Mouse (Mus musculus): Measurements from ENCODE around the gene Nup98. TPM values are rescaled to one million over a fixed set of nuclear protein-coding genes. Genes with fewer than 3 reads are reported as not detected.

Nup98 gene
- polyA plus RNA-seq, 1 experiment = 16.1 TPM

DNA sequence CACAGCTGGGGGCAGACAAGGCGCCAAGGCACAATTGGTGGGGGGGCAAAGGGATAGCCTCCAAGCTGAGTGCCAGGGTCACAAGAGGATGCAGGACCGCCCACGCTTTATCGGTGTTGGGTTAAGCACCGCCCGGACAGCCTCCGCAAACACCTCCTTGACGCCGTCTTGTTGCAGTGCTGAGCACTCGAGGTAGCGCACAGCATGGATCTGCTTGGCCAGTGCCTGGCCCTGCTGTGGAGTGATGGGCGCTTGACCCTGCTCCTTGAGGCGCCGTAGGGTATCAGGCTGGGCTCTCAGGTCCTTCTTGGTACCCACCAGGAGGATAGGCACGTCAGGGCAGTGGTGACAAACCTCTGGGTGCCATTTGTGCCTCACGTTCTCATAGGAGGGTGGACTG, 29.6 kb upstream of the Nup98 start:
- no peak overlapping the region for H3K4me3 ChIP-seq
- no peak overlapping the region for H3K4me2 ChIP-seq (ENCODE audit: low read depth)
- no peaks in the 10 kb centered on the region for H3K27me3 ChIP-seq (ENCODE audit: control insufficient read depth, insufficient read depth, insufficient read length)
- TF ChIP-seq USF1 (IDR thresholded peaks at IDR 0.05; ENCODE audit: low read depth) = no peak
- TF ChIP-seq E2F4 (IDR thresholded peaks at IDR 0.05; ENCODE audit: insufficient read depth) = no peak
- TF ChIP-seq TCF3 (IDR thresholded peaks at IDR 0.05; ENCODE audit: insufficient read length, low read depth) = no peak
- no peak for TF ChIP-seq CEBPB (IDR thresholded peaks at IDR 0.05; ENCODE audit: insufficient read depth, poor library complexity, severe bottlenecking)
- no peak for TF ChIP-seq SRF (IDR thresholded peaks at IDR 0.05; ENCODE audit: control insufficient read depth, insufficient read length, low read depth)
- TF ChIP-seq MYOD1 (IDR thresholded peaks at IDR 0.05; ENCODE audit: control insufficient read depth in 1 of 3, insufficient read length in 2 of 3, low read depth in 2 of 3) = no peak
- TF ChIP-seq REST (IDR thresholded peaks at IDR 0.05; ENCODE audit: insufficient read depth, insufficient read length) = no peak
- TF ChIP-seq POLR2AphosphoS2 (IDR thresholded peaks at IDR 0.05; ENCODE audit: insufficient read length, low read depth) = no peak
- TF ChIP-seq MAX (IDR thresholded peaks at IDR 0.05; ENCODE audit: low read depth) = no peak
- TF ChIP-seq POLR2A (IDR thresholded peaks at IDR 0.05; ENCODE audit: insufficient read length, low read depth) = no peak
- no peak for TF ChIP-seq TCF12 (IDR thresholded peaks at IDR 0.05; ENCODE audit: insufficient read depth, poor library complexity, severe bottlenecking)
- TF ChIP-seq MYOG (IDR thresholded peaks at IDR 0.05; ENCODE audit: control insufficient read depth in 1 of 3, insufficient read depth in 1 of 3, insufficient read length in 2 of 3, low read depth in 2 of 3) = no peak
- H3K79me2 ChIP-seq (ENCODE audit: control insufficient read depth, insufficient read depth) = peaks cover 31% of the 10 kb centered on the region
- no peak overlapping the region for H3ac ChIP-seq (ENCODE audit: control insufficient read depth, insufficient read length)
- peaks cover 10% of the 10 kb centered on the region for H3K36me3 ChIP-seq (ENCODE audit: control insufficient read depth, insufficient read depth)

DNA sequence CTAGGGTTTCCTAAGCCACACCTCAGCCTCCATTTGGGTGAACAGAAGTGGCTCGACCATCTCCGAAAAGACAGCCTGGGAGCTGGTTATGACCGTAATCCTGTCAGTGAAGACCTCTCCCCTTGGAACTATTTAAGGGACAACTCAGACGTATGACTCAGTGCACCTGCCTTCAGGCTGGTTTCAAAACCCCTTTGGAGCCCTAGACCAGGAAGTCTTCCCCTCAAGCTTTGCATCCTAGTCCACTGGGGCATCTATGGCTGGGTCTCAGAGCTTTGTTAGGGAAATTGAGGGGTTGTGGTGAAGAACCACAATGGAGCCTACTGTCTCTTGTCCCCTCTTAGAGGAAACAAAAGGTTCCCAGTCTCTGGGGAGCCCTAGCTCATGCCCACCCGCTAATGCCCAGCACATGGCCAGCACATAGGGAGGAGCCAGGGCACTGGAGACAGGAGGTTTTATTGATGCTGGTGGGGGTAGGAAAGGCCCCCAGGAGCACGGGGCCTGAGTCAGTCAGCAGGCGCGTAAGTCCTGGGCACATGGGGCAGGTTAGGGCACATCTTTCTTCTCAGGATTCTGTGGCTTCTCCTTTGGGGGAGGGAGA, 28.8 kb upstream of the Nup98 start:
- H3K79me2 ChIP-seq (ENCODE audit: control insufficient read depth, insufficient read depth) = peaks cover 23% of the 10 kb centered on the region
- no peak overlapping the region for H3K4me3 ChIP-seq
- no peaks in the 10 kb centered on the region for H3K27me3 ChIP-seq (ENCODE audit: control insufficient read depth, insufficient read depth, insufficient read length)
- H3K4me2 ChIP-seq (ENCODE audit: low read depth) = no peak overlapping the region
- no peak for TF ChIP-seq SRF (IDR thresholded peaks at IDR 0.05; ENCODE audit: control insufficient read depth, insufficient read length, low read depth)
- H3ac ChIP-seq (ENCODE audit: control insufficient read depth, insufficient read length) = no peak overlapping the region
- H3K36me3 ChIP-seq (ENCODE audit: control insufficient read depth, insufficient read depth) = peaks cover 10% of the 10 kb centered on the region

DNA sequence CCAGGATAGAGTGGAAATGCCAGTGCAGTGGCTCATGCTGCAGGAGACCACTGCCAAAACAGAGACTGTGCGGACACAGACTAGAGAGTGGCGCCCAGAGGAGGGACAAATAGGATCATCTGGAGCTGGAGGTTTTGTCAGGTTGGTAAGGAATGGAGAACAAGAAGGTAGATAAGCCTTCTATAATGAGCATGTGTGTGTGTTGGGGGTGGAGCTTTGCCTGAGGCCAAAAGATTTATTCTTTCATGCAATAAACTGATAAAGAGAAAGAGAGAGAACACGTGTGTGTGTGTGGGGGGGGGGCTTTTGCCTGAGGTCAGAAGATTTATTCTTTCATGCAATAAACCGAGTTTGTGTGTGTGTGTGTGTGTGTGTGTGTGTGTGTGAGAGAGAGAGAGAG, 23.1 kb upstream of the Nup98 start:
- no peak overlapping the region for H3K4me3 ChIP-seq
- TF ChIP-seq SRF (IDR thresholded peaks at IDR 0.05; ENCODE audit: control insufficient read depth, insufficient read length, low read depth) = no peak
- TF ChIP-seq CEBPB (IDR thresholded peaks at IDR 0.05; ENCODE audit: insufficient read depth, poor library complexity, severe bottlenecking) = no peak
- no peak for TF ChIP-seq MAX (IDR thresholded peaks at IDR 0.05; ENCODE audit: low read depth)
- H3K36me3 ChIP-seq (ENCODE audit: control insufficient read depth, insufficient read depth) = peaks cover 4% of the 10 kb centered on the region
- no peak overlapping the region for H3ac ChIP-seq (ENCODE audit: control insufficient read depth, insufficient read length)
- H3K4me2 ChIP-seq (ENCODE audit: low read depth) = no peak overlapping the region
- H3K79me2 ChIP-seq (ENCODE audit: control insufficient read depth, insufficient read depth) = no peaks in the 10 kb centered on the region
- H3K27me3 ChIP-seq (ENCODE audit: control insufficient read depth, insufficient read depth, insufficient read length) = no peaks in the 10 kb centered on the region

GRCm38 (mm10) chr7:102229814-102230213, 19.8 kb upstream of the Nup98 start:
- Histone ChIP-seq H3K4me3 (no peak overlapping the region), H3K36me3 (ENCODE audit: control insufficient read depth, insufficient read depth) (no peaks in the 10 kb centered on the region), H3K27me3 (ENCODE audit: control insufficient read depth, insufficient read depth, insufficient read length) (no peaks in the 10 kb centered on the region), H3K4me2 (ENCODE audit: low read depth) (no peak overlapping the region), H3ac (ENCODE audit: control insufficient read depth, insufficient read length) (no peak overlapping the region), H3K79me2 (ENCODE audit: control insufficient read depth, insufficient read depth) (no peaks in the 10 kb centered on the region)
- TF ChIP-seq MYOG (IDR thresholded peaks at IDR 0.05; ENCODE audit: control insufficient read depth in 1 of 3, insufficient read depth in 1 of 3, insufficient read length in 2 of 3, low read depth in 2 of 3) = no peak
- TF ChIP-seq SRF (IDR thresholded peaks at IDR 0.05; ENCODE audit: control insufficient read depth, insufficient read length, low read depth) = no peak
- no peak for TF ChIP-seq CEBPB (IDR thresholded peaks at IDR 0.05; ENCODE audit: insufficient read depth, poor library complexity, severe bottlenecking)
- TF ChIP-seq TCF12 (IDR thresholded peaks at IDR 0.05; ENCODE audit: insufficient read depth, poor library complexity, severe bottlenecking) = no peak
- TF ChIP-seq MAX (IDR thresholded peaks at IDR 0.05; ENCODE audit: low read depth) = no peak
- TF ChIP-seq MYOD1 (IDR thresholded peaks at IDR 0.05; ENCODE audit: control insufficient read depth in 1 of 3, insufficient read length in 2 of 3, low read depth in 2 of 3) = no peak
- no peak for TF ChIP-seq REST (IDR thresholded peaks at IDR 0.05; ENCODE audit: insufficient read depth, insufficient read length)
- no peak for TF ChIP-seq USF1 (IDR thresholded peaks at IDR 0.05; ENCODE audit: low read depth)
- no peak for TF ChIP-seq POLR2AphosphoS2 (IDR thresholded peaks at IDR 0.05; ENCODE audit: insufficient read length, low read depth)
- no peak for TF ChIP-seq POLR2A (IDR thresholded peaks at IDR 0.05; ENCODE audit: insufficient read length, low read depth)
- TF ChIP-seq TCF3 (IDR thresholded peaks at IDR 0.05; ENCODE audit: insufficient read length, low read depth) = no peak
- no peak for TF ChIP-seq E2F4 (IDR thresholded peaks at IDR 0.05; ENCODE audit: insufficient read depth)

DNA sequence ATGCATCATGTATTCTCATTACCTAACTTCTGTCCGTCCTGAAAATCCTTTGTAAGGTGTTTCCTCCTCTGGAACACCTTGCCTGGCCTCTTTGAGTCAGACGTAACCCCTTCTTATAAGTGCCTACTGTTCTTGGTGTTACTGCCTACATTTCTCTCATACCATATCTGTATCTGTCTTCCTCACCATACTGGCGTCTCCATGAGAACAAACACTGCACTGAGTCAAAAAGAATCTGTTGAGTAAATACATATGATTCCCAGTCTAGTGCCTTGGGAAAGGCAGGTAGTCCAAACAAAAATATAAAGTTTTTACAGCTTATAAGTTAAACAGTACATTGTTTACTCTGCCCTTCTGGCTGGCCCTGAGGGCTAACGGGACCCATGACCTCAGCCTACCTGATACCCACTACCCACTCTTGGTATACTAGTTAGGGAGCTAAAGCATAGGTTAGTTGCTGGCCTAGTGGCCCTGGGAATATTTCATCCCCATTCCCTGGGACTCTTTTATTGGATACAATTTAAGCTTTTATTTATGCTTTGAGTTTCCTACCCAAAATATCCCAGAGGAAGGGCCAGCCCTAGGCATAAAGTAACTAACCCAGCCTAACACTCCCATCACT, 18.2 kb upstream of the Nup98 start:
- H3K27me3 ChIP-seq (ENCODE audit: control insufficient read depth, insufficient read depth, insufficient read length) = no peaks in the 10 kb centered on the region
- H3K36me3 ChIP-seq (ENCODE audit: control insufficient read depth, insufficient read depth) = no peaks in the 10 kb centered on the region
- H3K4me2 ChIP-seq (ENCODE audit: low read depth) = no peak overlapping the region
- no peak overlapping the region for H3ac ChIP-seq (ENCODE audit: control insufficient read depth, insufficient read length)
- TF ChIP-seq REST (IDR thresholded peaks at IDR 0.05; ENCODE audit: insufficient read depth, insufficient read length) (no peak), TCF12 (IDR thresholded peaks at IDR 0.05; ENCODE audit: insufficient read depth, poor library complexity, severe bottlenecking) (no peak), USF1 (IDR thresholded peaks at IDR 0.05; ENCODE audit: low read depth) (no peak), SRF (IDR thresholded peaks at IDR 0.05; ENCODE audit: control insufficient read depth, insufficient read length, low read depth) (no peak), E2F4 (IDR thresholded peaks at IDR 0.05; ENCODE audit: insufficient read depth) (no peak), MYOD1 (IDR thresholded peaks at IDR 0.05; ENCODE audit: control insufficient read depth in 1 of 3, insufficient read length in 2 of 3, low read depth in 2 of 3) (no peak), POLR2AphosphoS2 (IDR thresholded peaks at IDR 0.05; ENCODE audit: insufficient read length, low read depth) (no peak), POLR2A (IDR thresholded peaks at IDR 0.05; ENCODE audit: insufficient read length, low read depth) (no peak), CEBPB (IDR thresholded peaks at IDR 0.05; ENCODE audit: insufficient read depth, poor library complexity, severe bottlenecking) (no peak), MAX (IDR thresholded peaks at IDR 0.05; ENCODE audit: low read depth) (no peak), TCF3 (IDR thresholded peaks at IDR 0.05; ENCODE audit: insufficient read length, low read depth) (no peak), MYOG (IDR thresholded peaks at IDR 0.05; ENCODE audit: control insufficient read depth in 1 of 3, insufficient read depth in 1 of 3, insufficient read length in 2 of 3, low read depth in 2 of 3) (no peak)
- no peaks in the 10 kb centered on the region for H3K79me2 ChIP-seq (ENCODE audit: control insufficient read depth, insufficient read depth)
- H3K4me3 ChIP-seq = no peak overlapping the region
